Mouse (Mus musculus) ES-Bruce4 (cell line): ENCODE data around the gene Sqor.

Source experiments
- CTCF ChIP-seq: IDR thresholded peaks from one replicate; pipeline ENCODE4 v1.8.1; 2011; ENCODE audit warnings: low read depth, low read length
- EP300 ChIP-seq: IDR thresholded peaks from 2 replicates; pipeline ENCODE4 v1.6.1; 2011; ENCODE audit warnings: low read depth, low read length; ENCODE audit not compliant: insufficient read depth
- POLR2A ChIP-seq: IDR thresholded peaks from one replicate; pipeline ENCODE4 v1.8.1; 2011; ENCODE audit warnings: low read length; ENCODE audit not compliant: insufficient read depth

- no peak for TF ChIP-seq POLR2A
- TF ChIP-seq CTCF: no peak
- TF ChIP-seq EP300: no peak
These were observed 24.7 kb downstream of the Sqor start for GRCm38 (mm10) chr2:122789730-122790129.
